Mouse (Mus musculus): ENCODE data around the gene Phc2.

The Phc2 gene

DNA sequence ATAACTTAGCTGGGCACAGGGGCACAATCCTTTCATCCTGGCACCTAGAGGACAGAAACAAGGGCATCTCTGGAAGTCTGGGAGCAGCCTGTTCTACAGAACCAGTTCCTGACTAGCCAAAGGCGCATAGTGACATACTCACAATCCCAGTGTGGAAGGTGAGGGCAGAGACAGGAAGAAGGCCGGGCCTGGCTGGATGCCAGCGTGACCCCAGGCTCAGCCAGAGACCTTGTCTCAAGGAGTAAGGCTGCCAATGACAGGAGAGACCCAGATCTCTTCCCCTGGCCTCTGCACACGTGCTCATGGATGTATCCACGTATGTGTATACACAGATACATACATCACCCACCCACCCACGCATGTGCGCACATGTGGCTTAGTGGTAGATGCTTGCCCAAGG lies 127.5 kb downstream of the Phc2 start:
- no peak for DNase-seq (ENCODE audit: low spot score in 2 of 2)

- DNase-seq (ENCODE audit: low spot score in 2 of 2), result no peak
These were observed 128.1 kb downstream of the Phc2 start for GRCm38 (mm10) chr4:128782645-128783044.

GRCm38 (mm10) chr4:128784950-128785631 lies 130.6 kb downstream of the Phc2 start:
- no peak for DNase-seq (ENCODE audit: low spot score in 2 of 2)

- no peak for DNase-seq (ENCODE audit: low spot score in 2 of 2)
These were observed 131.6 kb downstream of the Phc2 start for GRCm38 (mm10) chr4:128785921-128786654.

- no peak for DNase-seq (ENCODE audit: low spot score in 2 of 2)
These were observed 132.8 kb downstream of the Phc2 start for GRCm38 (mm10) chr4:128787023-128787939.

DNA sequence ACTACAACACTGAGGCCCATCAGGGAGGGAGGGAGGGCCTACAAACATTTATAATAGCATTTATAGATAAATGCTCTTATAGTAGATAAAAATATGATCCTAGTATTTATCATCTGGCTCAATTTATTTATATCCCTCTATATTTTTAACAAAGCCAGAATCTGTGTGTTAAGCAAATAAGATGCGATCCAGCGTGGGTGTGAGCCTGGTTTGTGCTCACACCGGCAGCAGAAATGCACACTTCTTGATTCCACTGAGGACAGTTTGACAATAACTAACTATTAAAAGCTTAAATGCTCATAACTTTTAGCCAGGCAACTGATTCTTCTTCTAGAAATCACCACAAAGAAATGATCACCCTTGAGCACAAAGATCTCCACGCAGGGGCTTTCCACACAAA lies 133.6 kb downstream of the Phc2 start:
- DNase-seq (ENCODE audit: low spot score in 2 of 2), result no peak

DNA sequence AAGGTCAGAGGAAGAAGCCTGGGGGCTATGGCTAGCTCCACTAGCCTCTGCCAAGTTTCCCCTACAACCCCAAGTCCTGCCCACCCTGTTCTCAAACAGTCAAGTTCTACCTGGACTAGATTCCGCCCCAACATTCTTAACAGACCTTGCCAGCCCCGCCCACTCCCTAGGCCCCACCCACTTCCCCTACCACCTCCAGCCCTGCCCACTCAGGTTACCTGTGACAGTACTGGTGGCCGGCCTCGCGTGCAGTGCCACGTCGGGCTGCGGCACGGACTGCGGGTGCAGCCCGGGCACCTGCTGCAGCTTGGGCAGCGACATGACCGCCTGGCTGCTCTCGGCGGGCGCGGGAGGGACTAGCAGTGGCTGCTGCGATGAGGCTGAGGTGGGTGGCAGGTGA lies 135.1 kb downstream of the Phc2 start:
- no peak for DNase-seq (ENCODE audit: low spot score in 2 of 2)

GRCm38 (mm10) chr4:128793710-128794109 lies 139.2 kb downstream of the Phc2 start:
- DNase-seq (ENCODE audit: low spot score in 2 of 2), result no peak

DNA sequence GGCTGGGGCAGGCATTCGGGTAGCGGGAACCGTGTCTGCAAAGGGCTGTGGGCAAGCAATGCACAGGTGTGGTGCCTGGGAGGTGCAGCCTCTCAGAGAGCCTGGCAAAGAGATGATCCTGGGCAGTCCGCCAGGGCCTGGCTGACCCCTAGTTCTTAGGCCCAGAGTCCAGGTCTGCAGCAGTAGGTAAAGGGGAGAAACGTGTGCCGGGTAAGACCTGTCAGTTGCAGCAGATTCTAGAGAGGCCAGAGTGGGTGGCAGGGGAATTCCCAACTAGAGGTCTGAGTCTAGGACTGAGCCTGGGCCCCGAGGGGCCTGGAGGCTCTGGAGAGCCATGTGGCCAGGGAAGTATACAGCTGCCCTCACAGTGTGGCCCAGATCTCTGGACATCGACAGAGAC lies 139.7 kb downstream of the Phc2 start:
- no peak for DNase-seq (ENCODE audit: low spot score in 2 of 2)

DNA sequence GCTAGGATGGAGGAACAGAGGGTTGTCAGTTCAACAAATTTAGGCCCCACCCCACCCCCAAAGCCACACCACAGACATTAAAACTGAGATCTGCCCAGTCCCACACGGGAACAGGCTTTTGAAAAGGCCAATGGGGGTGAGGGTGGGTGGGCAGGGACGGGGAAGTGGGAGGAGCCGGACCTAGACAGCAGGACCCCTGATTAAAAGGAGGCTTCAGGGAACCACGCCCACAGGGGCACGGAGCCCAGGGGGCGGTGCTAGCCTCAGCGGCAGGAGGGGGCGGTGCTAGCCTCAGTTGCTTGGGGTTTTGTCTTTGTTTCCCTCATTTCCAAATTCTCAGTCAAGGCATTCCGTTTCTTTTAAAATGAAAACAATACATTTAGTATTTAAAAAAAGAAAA lies 141.1 kb downstream of the Phc2 start:
- DNase-seq (ENCODE audit: low spot score in 2 of 2), result no peak

DNA sequence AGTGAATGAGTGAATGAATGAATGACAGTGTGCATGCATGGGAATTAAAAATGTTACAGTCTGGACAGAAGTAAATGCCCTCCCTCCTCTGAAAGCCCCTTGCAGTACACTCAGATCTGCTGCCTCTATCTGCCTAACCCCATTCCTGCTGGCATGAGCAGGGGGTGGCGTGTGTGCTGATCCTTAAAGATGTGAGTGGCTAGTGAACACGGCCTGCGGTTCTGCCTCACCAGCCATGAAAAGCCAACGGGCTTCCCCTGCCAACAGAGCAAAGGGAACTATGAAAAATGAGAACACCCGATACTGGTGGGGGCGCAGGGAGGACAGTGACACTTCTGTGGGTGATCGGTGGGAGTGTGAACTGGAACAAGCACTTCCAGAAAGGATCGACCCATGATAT lies 142.3 kb downstream of the Phc2 start:
- DNase-seq (ENCODE audit: low spot score in 2 of 2), result no peak

DNA sequence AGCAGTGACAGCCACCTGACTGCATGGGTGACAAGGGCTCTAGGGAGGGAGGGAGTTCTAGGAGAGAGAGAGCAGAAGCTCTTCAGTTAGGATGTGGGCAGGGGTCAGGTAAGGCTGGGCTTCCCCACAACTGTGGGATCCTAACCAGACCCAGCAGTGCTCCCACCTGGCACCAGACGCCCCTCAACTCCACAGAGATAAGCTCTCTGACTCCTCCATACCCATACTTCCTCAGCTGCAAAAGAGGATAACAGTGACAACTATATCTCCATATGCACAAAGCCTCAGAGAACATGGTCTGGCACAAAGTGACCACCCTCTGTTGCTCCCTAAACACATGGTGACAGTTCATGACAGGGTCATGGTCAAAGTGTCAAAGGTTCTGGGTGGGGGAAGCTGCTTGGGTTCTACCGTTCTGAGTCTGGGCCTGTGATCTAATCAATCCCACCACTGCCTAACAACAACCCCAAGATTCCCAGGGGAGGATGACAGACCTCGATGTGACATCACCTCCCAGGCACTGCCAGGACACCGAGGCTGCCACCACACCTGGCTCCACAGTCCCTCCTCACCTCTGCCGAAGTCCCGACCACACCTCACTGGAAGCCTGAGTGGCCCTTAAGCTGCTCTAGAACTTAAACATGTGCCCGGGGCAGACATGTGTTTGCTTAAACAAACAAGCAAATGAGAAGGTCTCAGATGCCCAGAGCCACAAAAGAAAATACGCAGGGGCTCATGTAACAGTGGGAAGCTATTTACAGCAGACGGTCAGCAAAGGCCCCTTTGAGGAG lies 147.4 kb downstream of the Phc2 start:
- no peak for DNase-seq (ENCODE audit: low spot score in 2 of 2)

All from frontal cortex, postnatal 10 days (tissue).